Mouse (Mus musculus) mesoderm, embryonic 11.5 days (tissue): ENCODE data around the gene Sbk1.

Experiments
- DNase-seq: peaks from one replicate; pipeline ENCODE4 v3.0.0-alpha.2; 2012; ENCODE audit warnings: low read depth, low spot score

Sbk1 gene

DNA sequence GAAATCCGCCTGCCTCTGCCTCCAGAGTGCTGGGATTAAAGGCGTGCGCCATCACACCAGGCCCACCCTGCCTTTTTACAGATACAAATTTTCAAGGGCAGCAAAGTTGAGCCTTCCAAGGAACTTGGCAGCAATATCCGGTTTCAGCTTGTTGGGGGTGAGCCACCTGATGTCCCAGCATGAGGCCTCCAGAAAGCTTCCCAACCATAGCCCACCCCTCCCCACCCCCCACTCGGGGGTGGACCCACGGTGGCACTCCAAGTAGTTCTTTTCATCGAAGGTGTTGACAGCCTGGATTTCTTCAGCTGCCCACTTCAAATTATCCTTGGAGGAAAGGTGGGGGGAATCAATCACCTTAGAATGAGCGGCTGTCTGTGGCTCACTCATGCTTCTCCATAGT lies 66.5 kb downstream of the Sbk1 start:
- no peak for DNase-seq

- DNase-seq = no peak
These were observed 67.1 kb downstream of the Sbk1 start for GRCm38 (mm10) chr7:126339521-126339971.

DNA sequence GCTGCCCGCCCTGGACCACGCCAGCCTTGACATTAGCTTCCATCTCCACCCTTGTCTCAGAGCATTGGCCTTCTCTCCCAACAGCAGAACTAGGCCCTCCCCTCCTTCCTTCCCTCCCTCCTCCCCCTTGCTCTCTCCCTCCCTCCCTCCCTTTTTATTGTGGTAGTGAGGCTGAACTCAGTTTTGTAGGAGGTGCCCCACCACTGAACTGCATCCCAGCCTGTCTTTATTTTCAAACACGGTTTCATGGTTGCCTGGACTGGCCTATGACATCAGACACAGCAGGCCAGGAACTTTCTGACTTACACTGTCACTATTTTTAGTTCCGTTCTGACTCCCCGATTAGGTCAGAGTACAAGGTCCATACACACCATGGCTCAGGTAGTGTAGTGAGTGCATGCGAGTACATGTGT lies 67.8 kb downstream of the Sbk1 start:
- no peak for DNase-seq

DNA sequence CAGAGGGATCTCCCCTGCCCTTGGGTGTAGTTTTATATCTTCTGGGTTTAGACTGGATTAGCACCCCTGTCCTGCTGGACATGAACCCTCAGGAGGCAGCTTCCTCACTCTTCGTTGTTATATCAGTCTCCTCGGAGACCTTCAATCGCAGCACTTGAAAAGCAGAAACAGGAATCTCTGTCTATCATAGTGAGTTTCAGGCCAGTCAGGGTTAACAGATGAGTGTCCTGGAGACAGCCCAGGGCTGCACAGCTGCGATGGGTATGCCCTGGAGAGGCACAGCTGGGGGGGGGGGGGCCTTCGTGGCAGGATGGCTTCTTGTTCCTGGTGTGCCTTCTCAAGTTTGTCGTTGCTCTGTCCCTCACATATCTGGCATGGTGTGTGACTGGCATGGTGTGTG lies 68.5 kb downstream of the Sbk1 start:
- DNase-seq = no peak
